Mouse (Mus musculus): ENCODE data around the gene Irf1. TPM values are rescaled to one million over a fixed set of nuclear protein-coding genes. Genes with fewer than 3 reads are reported as not detected.

Irf1 gene
- polyA plus RNA-seq, 1 experiment from 2014 or later, result 3.9 TPM

GRCm38 (mm10) chr11:53761822-53762221 is 8.0 kb upstream of the Irf1 start:
- H3K9me3 ChIP-seq (replicated peaks), result no peaks in the 10 kb centered on the region

GRCm38 (mm10) chr11:53762426-53762825 is 7.4 kb upstream of the Irf1 start:
- peaks cover 42% of the 10 kb centered on the region for H3K27me3 ChIP-seq (replicated peaks)
- H3K27ac ChIP-seq (replicated peaks), result peak overlapping the region; percentile 58
- no peak overlapping the region for H3K9ac ChIP-seq (replicated peaks)
- H3K4me2 ChIP-seq, result peak overlapping the region; percentile 68
- 71% methylated on average over 2 of the region's 2 CpGs for WGBS
- H3K4me3 ChIP-seq (replicated peaks), result peak overlapping the region; percentile 34; the same call in 1 of the 2 replicates
- no peaks in the 10 kb centered on the region for H3K36me3 ChIP-seq
- no peak for ATAC-seq (ENCODE audit: low FRiP score)
- peaks cover 36% of the 10 kb centered on the region for H3K4me1 ChIP-seq
- H3K9me3 ChIP-seq (replicated peaks), result no peaks in the 10 kb centered on the region

More at GRCm38 (mm10) chr11:53761822-53762221, 8.0 kb upstream of the Irf1 start:
- Histone ChIP-seq H3K27ac (replicated peaks) (peak overlapping the region; percentile 58), H3K4me1 (peaks cover 36% of the 10 kb centered on the region), H3K4me3 (replicated peaks) (no peak overlapping the region), H3K36me3 (no peaks in the 10 kb centered on the region), H3K27me3 (replicated peaks) (peaks cover 42% of the 10 kb centered on the region), H3K4me2 (no peak overlapping the region), H3K9ac (replicated peaks) (no peak overlapping the region)
- peak; percentile 46; the same call in 1 of the 2 replicates for ATAC-seq (ENCODE audit: low FRiP score)
- WGBS, result 47% methylated on average over 2 of the region's 2 CpGs

GRCm38 (mm10) chr11:53762827-53763495 is 6.9 kb upstream of the Irf1 start:
- peak overlapping the region; percentile 68 for H3K4me2 ChIP-seq
- peaks cover 36% of the 10 kb centered on the region for H3K4me1 ChIP-seq
- H3K9ac ChIP-seq (replicated peaks), result no peak overlapping the region
- peak; percentile 39; the same call in 1 of the 2 replicates for ATAC-seq (ENCODE audit: low FRiP score)
- no peaks in the 10 kb centered on the region for H3K36me3 ChIP-seq
- H3K4me3 ChIP-seq (replicated peaks), result peak overlapping the region; percentile 34
- WGBS, result 8% methylated on average over 23 of the region's 23 CpGs
- peaks cover 42% of the 10 kb centered on the region for H3K27me3 ChIP-seq (replicated peaks)
- no peaks in the 10 kb centered on the region for H3K9me3 ChIP-seq (replicated peaks)
- H3K27ac ChIP-seq (replicated peaks), result peak overlapping the region; percentile 69

DNA sequence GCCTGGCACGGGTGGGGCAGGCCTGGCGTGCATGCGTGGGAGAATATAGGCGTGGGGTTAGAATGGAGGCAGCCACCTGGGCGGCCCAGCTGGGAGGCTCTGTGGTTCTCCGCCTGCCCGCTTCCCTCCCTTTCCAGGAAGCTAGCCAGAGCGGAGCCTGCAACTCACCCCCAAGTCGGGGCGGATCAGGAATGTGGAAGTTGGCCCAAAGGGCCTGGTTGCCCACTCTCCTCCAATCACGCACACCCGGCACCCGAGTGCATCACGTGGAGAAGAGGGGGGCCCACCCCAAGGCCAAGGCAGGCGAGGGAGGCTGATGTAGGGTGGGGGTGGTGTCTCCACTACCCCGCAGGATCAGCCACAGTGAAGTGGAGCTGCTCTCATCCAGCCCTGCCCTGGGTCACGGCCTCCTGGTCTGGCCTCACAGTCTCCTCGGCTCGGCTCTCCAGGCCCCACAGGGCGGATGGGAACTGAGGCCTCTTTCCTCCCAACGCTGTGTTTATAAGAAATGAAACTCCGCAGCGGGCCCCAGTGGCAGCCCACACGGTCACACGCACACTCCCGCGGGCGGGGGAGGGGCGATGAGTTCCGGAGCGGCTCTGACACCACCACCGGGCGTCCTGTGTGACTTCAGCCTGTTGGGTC is 6.2 kb upstream of the Irf1 start:
- Histone ChIP-seq H3K4me2 (peak overlapping the region; percentile 68), H3K4me1 (peaks cover 36% of the 10 kb centered on the region), H3K36me3 (no peaks in the 10 kb centered on the region), H3K9me3 (replicated peaks) (no peaks in the 10 kb centered on the region), H3K27ac (replicated peaks) (peak overlapping the region; percentile 69), H3K4me3 (replicated peaks) (peak overlapping the region; percentile 34), H3K9ac (replicated peaks) (0 out of 2 replicates have a peak overlapping the region, but pooled peaks have one; percentile 31), H3K27me3 (replicated peaks) (peaks cover 46% of the 10 kb centered on the region)
- 2% methylated on average over 33 of the region's 33 CpGs for WGBS
- peak; percentile 69 for ATAC-seq (ENCODE audit: low FRiP score)

GRCm38 (mm10) chr11:53764581-53764980 is 5.2 kb upstream of the Irf1 start:
- Histone ChIP-seq H3K9me3 (replicated peaks) (no peaks in the 10 kb centered on the region), H3K4me3 (replicated peaks) (no peak overlapping the region), H3K9ac (replicated peaks) (no peak overlapping the region), H3K27ac (replicated peaks) (no peak overlapping the region), H3K4me1 (peaks cover 39% of the 10 kb centered on the region), H3K36me3 (no peaks in the 10 kb centered on the region), H3K4me2 (no peak overlapping the region; the same call in 1 of the 2 replicates), H3K27me3 (replicated peaks) (peaks cover 49% of the 10 kb centered on the region)
- ATAC-seq (ENCODE audit: low FRiP score), result no peak
- 52% methylated on average over 5 of the region's 5 CpGs for WGBS

- WGBS, result 79% methylated on average over 13 of the region's 13 CpGs
- no peak overlapping the region for H3K4me3 ChIP-seq (replicated peaks)
- no peaks in the 10 kb centered on the region for H3K9me3 ChIP-seq (replicated peaks)
- peaks cover 22% of the 10 kb centered on the region for H3K27me3 ChIP-seq (replicated peaks)
- no peak for ATAC-seq (ENCODE audit: low FRiP score)
- H3K27ac ChIP-seq (replicated peaks), result no peak overlapping the region
- 0 out of 2 replicates have a peak overlapping the region, but pooled peaks have one; percentile 97 for H3K4me2 ChIP-seq
- peaks cover 20% of the 10 kb centered on the region for H3K4me1 ChIP-seq
- H3K36me3 ChIP-seq, result no peaks in the 10 kb centered on the region
- H3K9ac ChIP-seq (replicated peaks), result no peak overlapping the region
Measured at GRCm38 (mm10) chr11:53768422-53769184, 1.2 kb upstream of the Irf1 start.

DNA sequence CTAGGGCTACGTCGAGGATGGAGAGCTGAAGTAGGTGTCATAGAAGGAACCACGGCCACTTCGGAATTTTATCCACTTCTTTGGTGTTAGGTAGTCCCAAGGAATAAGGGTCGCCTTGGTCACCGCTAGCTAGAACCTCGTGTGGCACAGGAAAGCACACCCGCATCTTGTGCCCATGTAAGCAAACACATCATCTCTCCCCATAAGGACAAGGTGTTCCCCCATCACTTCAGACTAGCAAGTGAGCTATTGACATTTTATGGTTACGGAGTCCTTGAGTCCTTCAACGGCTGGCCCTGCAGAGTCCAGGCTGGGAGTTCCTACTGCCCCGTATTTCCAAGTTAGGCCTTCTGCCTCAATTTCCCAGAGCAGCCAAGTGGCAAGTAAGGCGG is 633 bp upstream of the Irf1 start:
- peak overlapping the region; percentile 84 for H3K4me3 ChIP-seq (replicated peaks)
- H3K9me3 ChIP-seq (replicated peaks), result no peaks in the 10 kb centered on the region
- no peaks in the 10 kb centered on the region for H3K36me3 ChIP-seq
- ATAC-seq (ENCODE audit: low FRiP score), result no peak
- peaks cover 20% of the 10 kb centered on the region for H3K27me3 ChIP-seq (replicated peaks)
- H3K4me2 ChIP-seq, result peak overlapping the region; percentile 97
- H3K4me1 ChIP-seq, result peaks cover 14% of the 10 kb centered on the region
- WGBS, result 55% methylated on average over 12 of the region's 12 CpGs
- no peak overlapping the region for H3K27ac ChIP-seq (replicated peaks)
- H3K9ac ChIP-seq (replicated peaks), result 0 out of 2 replicates have a peak overlapping the region, but pooled peaks have one; percentile 66

GRCm38 (mm10) chr11:53770125-53770791 is 444 bp downstream of the Irf1 start:
- peak overlapping the region; percentile 52 for H3K27ac ChIP-seq (replicated peaks)

DNA sequence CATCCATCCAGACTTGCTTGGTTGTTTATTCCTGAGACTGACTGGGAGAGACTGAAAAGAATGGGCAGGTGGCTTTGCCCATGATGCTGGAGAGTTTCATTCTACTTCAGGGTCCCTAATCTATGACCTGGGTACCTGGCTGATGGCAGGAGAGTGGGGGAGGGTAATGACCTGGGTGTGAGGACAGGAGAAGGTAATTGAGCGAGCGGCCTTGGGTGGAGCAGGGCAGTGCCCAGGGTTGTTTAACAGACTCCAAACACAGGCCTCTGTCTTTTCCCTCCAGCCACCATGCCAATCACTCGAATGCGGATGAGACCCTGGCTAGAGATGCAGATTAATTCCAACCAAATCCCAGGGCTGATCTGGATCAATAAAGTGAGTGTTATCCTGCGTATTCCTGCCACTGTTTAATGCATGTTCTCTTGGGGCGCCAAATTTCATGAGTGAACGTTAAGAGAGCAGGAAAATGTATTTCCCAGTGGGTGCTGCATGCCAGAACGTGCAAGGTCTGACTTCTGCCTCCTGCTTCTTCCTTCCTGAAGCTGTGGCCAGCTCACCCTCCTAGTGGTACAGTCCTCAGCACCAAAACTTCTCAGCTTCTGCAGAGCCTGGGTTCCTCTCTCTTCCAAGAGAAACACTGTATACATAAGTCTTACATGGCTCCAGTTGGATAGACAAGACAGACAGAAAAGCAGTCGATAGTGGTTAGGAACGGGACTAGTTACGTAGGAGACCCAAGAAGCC is 1.4 kb downstream of the Irf1 start:
- peaks cover 12% of the 10 kb centered on the region; the same call in 1 of the 2 replicates for H3K4me1 ChIP-seq
- H3K27me3 ChIP-seq (replicated peaks), result peaks cover 20% of the 10 kb centered on the region; the same call in 1 of the 2 replicates
- H3K9ac ChIP-seq (replicated peaks), result no peak overlapping the region
- H3K9me3 ChIP-seq (replicated peaks), result no peaks in the 10 kb centered on the region
- no peak for ATAC-seq (ENCODE audit: low FRiP score)
- no peaks in the 10 kb centered on the region for H3K36me3 ChIP-seq
- peak overlapping the region; percentile 97 for H3K4me2 ChIP-seq
- H3K4me3 ChIP-seq (replicated peaks), result peak overlapping the region; percentile 84; the same call in 1 of the 2 replicates
- 81% methylated on average over 11 of the region's 11 CpGs for WGBS
- H3K27ac ChIP-seq (replicated peaks), result no peak overlapping the region

More at GRCm38 (mm10) chr11:53770125-53770791, 444 bp downstream of the Irf1 start:
- peak overlapping the region; percentile 84 for H3K4me3 ChIP-seq (replicated peaks)
- ATAC-seq (ENCODE audit: low FRiP score), result peak; percentile 80
- peak overlapping the region; percentile 66 for H3K9ac ChIP-seq (replicated peaks)
- H3K9me3 ChIP-seq (replicated peaks), result no peaks in the 10 kb centered on the region
- 1% methylated on average over 75 of the region's 75 CpGs for WGBS
- peaks cover 12% of the 10 kb centered on the region; the same call in 1 of the 2 replicates for H3K4me1 ChIP-seq
- peak overlapping the region; percentile 97 for H3K4me2 ChIP-seq
- H3K36me3 ChIP-seq, result no peaks in the 10 kb centered on the region
- peaks cover 20% of the 10 kb centered on the region; the same call in 1 of the 2 replicates for H3K27me3 ChIP-seq (replicated peaks)

GRCm38 (mm10) chr11:53772536-53772935 is 2.7 kb downstream of the Irf1 start:
- Histone ChIP-seq H3K27ac (replicated peaks) (no peak overlapping the region), H3K4me1 (peaks cover 12% of the 10 kb centered on the region; the same call in 1 of the 2 replicates), H3K27me3 (replicated peaks) (peaks cover 20% of the 10 kb centered on the region; the same call in 1 of the 2 replicates), H3K36me3 (no peaks in the 10 kb centered on the region), H3K4me3 (replicated peaks) (no peak overlapping the region), H3K9ac (replicated peaks) (no peak overlapping the region), H3K9me3 (replicated peaks) (no peaks in the 10 kb centered on the region), H3K4me2 (no peak overlapping the region)
- no peak for ATAC-seq (ENCODE audit: low FRiP score)
- WGBS, result 77% methylated on average over 9 of the region's 9 CpGs

Measured in neural tube, embryonic 15.5 days (tissue).